Mouse (Mus musculus): Measurements from ENCODE around the gene Asgr1.

- no peak for TF ChIP-seq CTCF (conservative IDR thresholded peaks at IDR 0.05; ENCODE audit: low read length)
- TF ChIP-seq NANOG (IDR thresholded peaks at IDR 0.05; ENCODE audit: borderline replicate concordance, low read length) = no peak
- no peak for TF ChIP-seq POU5F1 (IDR thresholded peaks at IDR 0.05; ENCODE audit: borderline replicate concordance, low read length)
Measured at GRCm38 (mm10) chr11:70012931-70013330, 41.0 kb upstream of the Asgr1 start.
